Mouse (Mus musculus) limb, embryonic 14.5 days (tissue): ENCODE measurements around the gene Rassf1. TPM values are rescaled to one million over a fixed set of nuclear protein-coding genes. Genes with fewer than 3 reads are reported as not detected.

Experiments
- ATAC-seq: fragments of 200-750 bp; cut with Nextera tagmentation; 2 replicates; pipeline ENCODE4 v1.8.0; 2017; ENCODE audit warnings: low read depth, moderate number of reproducible peaks, moderate TSS enrichment; ENCODE audit not compliant: low FRiP score
- DNase-seq: peaks from one replicate; pipeline ENCODE4 v3.0.0-alpha.2; 2015; ENCODE audit warnings: low spot score
- H3K27ac ChIP-seq: fragments of 300-500 bp; sonication (generic); replicated peaks from 2 replicates; pipeline ENCODE4 v1.5.1; 2014; ENCODE audit warnings: low read depth, mild to moderate bottlenecking, low read length, moderate library complexity, mixed read lengths
- H3K27me3 ChIP-seq: fragments of 300-500 bp; sonication (generic); 2 replicates; pipeline ENCODE4 v1.6.1; 2014; ENCODE audit warnings: low read length, mixed read lengths; ENCODE audit not compliant: control insufficient read depth, insufficient read depth
- H3K36me3 ChIP-seq: fragments of 300-500 bp; sonication (generic); 2 replicates; pipeline ENCODE4 v1.6.1; 2014; ENCODE audit warnings: mild to moderate bottlenecking, low read length, moderate library complexity, mixed read lengths; ENCODE audit not compliant: control insufficient read depth, insufficient read depth
- H3K4me1 ChIP-seq: fragments of 300-500 bp; sonication (generic); 2 replicates; pipeline ENCODE4 v1.6.1; 2014; ENCODE audit warnings: antibody characterized with exemption, low read length, mixed read lengths; ENCODE audit not compliant: control insufficient read depth, insufficient read depth
- H3K4me2 ChIP-seq: fragments of 300-500 bp; sonication (generic); replicated peaks from 2 replicates; pipeline ENCODE4 v1.6.1; 2014; ENCODE audit warnings: low read depth, mild to moderate bottlenecking, low read length, moderate library complexity; ENCODE audit not compliant: severe bottlenecking
- H3K4me3 ChIP-seq: fragments of 300-500 bp; sonication (generic); replicated peaks from 2 replicates; pipeline ENCODE4 v1.5.1; 2014; ENCODE audit warnings: low read length
- H3K9ac ChIP-seq: fragments of 300-500 bp; sonication (generic); 2 replicates; pipeline ENCODE4 v1.6.1; 2014; ENCODE audit warnings: mild to moderate bottlenecking, low read depth, low read length, moderate library complexity; ENCODE audit not compliant: severe bottlenecking
- H3K9me3 ChIP-seq: fragments of 300-500 bp; sonication (generic); 2 replicates; pipeline ENCODE4 v1.6.1; 2016; ENCODE audit warnings: low read length; ENCODE audit not compliant: control insufficient read depth
- POLR2A ChIP-seq: fragments of 200-500 bp; IDR thresholded peaks from 2 replicates; pipeline ENCODE4 v1.8.0; 2012; ENCODE audit warnings: inconsistent platforms, mild to moderate bottlenecking, moderate library complexity, borderline replicate concordance; ENCODE audit not compliant: insufficient read depth, insufficient read length; ENCODE audit errors: extremely low read depth
- WGBS: fragments of 180-500 bp; shearing (Covaris S2); extraction: QIAGEN DNeasy Blood & Tissue Kit; methylation state at CpG from one replicate; pipeline ENCODE4 v1.1.7; 2014; 5-methylcytosine and 5-hydroxymethylcytosine counted together
- polyA plus RNA-seq, 2 experiments: library from polyadenylated mRNA; depleted of rRNA in 1 of 2; stranded (reverse) in 1 of 2; unstranded in 1 of 2; fragments of >200 nt; fragmentation: Nextera tagmentation in 1 of 2; extraction: Ambion mirVana in 1 of 2; gene quantifications; 2 replicates each; pipeline versions ENCODE4 v1.2.1 to v1.2.3; 2012 to 2014

Rassf1 gene
- polyA plus RNA-seq, 2 experiments = 67.6 to 74.7 TPM

- H3K4me3 ChIP-seq = no peak overlapping the region
- no peak for ATAC-seq
- no peak for DNase-seq
- TF ChIP-seq POLR2A = no peak
- no peaks in the 10 kb centered on the region for H3K9me3 ChIP-seq
- peaks cover 39% of the 10 kb centered on the region for H3K4me1 ChIP-seq
- no peaks in the 10 kb centered on the region for H3K27me3 ChIP-seq
- no peak overlapping the region for H3K4me2 ChIP-seq
- H3K27ac ChIP-seq = no peak overlapping the region
- peaks cover 16% of the 10 kb centered on the region for H3K36me3 ChIP-seq
- no peak overlapping the region for H3K9ac ChIP-seq
- 77% methylated on average over 5 of the region's 5 CpGs for WGBS
These were observed 3.4 kb upstream of the Rassf1 start for GRCm38 (mm10) chr9:107547957-107548356.

- Histone ChIP-seq H3K36me3 (peaks cover 15% of the 10 kb centered on the region), H3K9ac (no peak overlapping the region), H3K9me3 (no peaks in the 10 kb centered on the region), H3K4me1 (peaks cover 46% of the 10 kb centered on the region), H3K27ac (no peak overlapping the region), H3K4me2 (no peak overlapping the region), H3K4me3 (no peak overlapping the region), H3K27me3 (no peaks in the 10 kb centered on the region)
- TF ChIP-seq POLR2A = no peak
- 88% methylated on average over 10 of the region's 10 CpGs for WGBS
- no peak for DNase-seq
- ATAC-seq = no peak
These were observed 2.5 kb upstream of the Rassf1 start for GRCm38 (mm10) chr9:107548820-107549219.

GRCm38 (mm10) chr9:107549297-107550074, 1.9 kb upstream of the Rassf1 start:
- ATAC-seq (no peak), DNase-seq (no peak)
- H3K9me3 ChIP-seq = no peaks in the 10 kb centered on the region
- TF ChIP-seq POLR2A = no peak
- peaks cover 47% of the 10 kb centered on the region for H3K4me1 ChIP-seq
- no peak overlapping the region for H3K27ac ChIP-seq
- no peaks in the 10 kb centered on the region for H3K27me3 ChIP-seq
- peaks cover 9% of the 10 kb centered on the region for H3K36me3 ChIP-seq
- H3K9ac ChIP-seq = no peak overlapping the region
- no peak overlapping the region for H3K4me2 ChIP-seq
- no peak overlapping the region for H3K4me3 ChIP-seq
- 74% methylated on average over 20 of the region's 20 CpGs for WGBS

GRCm38 (mm10) chr9:107550491-107551116, 751 bp upstream of the Rassf1 start:
- 27% methylated on average over 23 of the region's 23 CpGs for WGBS
- Histone ChIP-seq H3K9me3 (no peaks in the 10 kb centered on the region), H3K4me2 (peak overlapping the region; percentile 98), H3K36me3 (no peaks in the 10 kb centered on the region), H3K27me3 (no peaks in the 10 kb centered on the region), H3K27ac (peak overlapping the region; percentile 85), H3K4me3 (peak overlapping the region; percentile 85), H3K4me1 (peaks cover 48% of the 10 kb centered on the region), H3K9ac (peak overlapping the region; percentile 69)
- ATAC-seq (no peak), DNase-seq (no peak)
- no peak for TF ChIP-seq POLR2A

- WGBS = 7% methylated on average over 8 of the region's 8 CpGs
- peak overlapping the region; percentile 98 for H3K4me2 ChIP-seq
- H3K36me3 ChIP-seq = peaks cover 10% of the 10 kb centered on the region
- peak overlapping the region; percentile 85 for H3K4me3 ChIP-seq
- peaks cover 52% of the 10 kb centered on the region for H3K4me1 ChIP-seq
- peak overlapping the region; percentile 85 for H3K27ac ChIP-seq
- no peaks in the 10 kb centered on the region for H3K27me3 ChIP-seq
- H3K9me3 ChIP-seq = no peaks in the 10 kb centered on the region
- no peak for TF ChIP-seq POLR2A
- H3K9ac ChIP-seq = peak overlapping the region; percentile 69
- ATAC-seq (no peak), DNase-seq (peak; percentile 64)
These were observed 568 bp downstream of the Rassf1 start for GRCm38 (mm10) chr9:107551890-107552355.
